Mouse (Mus musculus) MEL (cell line): ENCODE data around the gene Rnd1. TPM values are rescaled to one million over a fixed set of nuclear protein-coding genes. Genes with fewer than 3 reads are reported as not detected.

Source experiments
- DNase-seq: peaks from one replicate; pipeline ENCODE4 v3.0.0; 2011; ENCODE audit warnings: low read depth, low spot score
- H3K27ac ChIP-seq: 2 replicates; pipeline ENCODE4 v1.5.1; 2012; ENCODE audit warnings: low read depth, mild to moderate bottlenecking, control low read depth, low read length, moderate library complexity; ENCODE audit not compliant: control insufficient read depth
- H3K27me3 ChIP-seq, 2 experiments: fragments of 150-350 bp in 1 of 2; sonication (generic) in 1 of 2; 2 replicates each; pipeline ENCODE4 v1.6.1; 2012; ENCODE audit warnings: low read length in 2 of 2, mild to moderate bottlenecking in 2 of 2, improper control_type of control experiment in 1 of 2, moderate library complexity in 1 of 2; ENCODE audit not compliant: insufficient read depth in 2 of 2, control insufficient read depth in 1 of 2
- H3K36me3 ChIP-seq, 2 experiments: 2 replicates each; pipeline ENCODE4 v1.6.1; 2012 to 2014; ENCODE audit warnings: low read length in 2 of 2, improper control_type of control experiment in 1 of 2, inconsistent platforms in 1 of 2, mild to moderate bottlenecking in 1 of 2; ENCODE audit not compliant: insufficient read depth in 2 of 2, control insufficient read depth in 1 of 2
- H3K4me1 ChIP-seq, 2 experiments: fragments of 150-350 bp in 1 of 2; sonication (generic) in 1 of 2; 2 replicates each; pipeline ENCODE4 v1.6.1; 2012; ENCODE audit warnings: low read length in 2 of 2, improper control_type of control experiment in 1 of 2, mild to moderate bottlenecking in 1 of 2; ENCODE audit not compliant: insufficient read depth in 2 of 2, control insufficient read depth in 1 of 2
- H3K4me3 ChIP-seq, 2 experiments: fragments of 150-350 bp in 1 of 2; sonication (generic) in 1 of 2; 2 replicates each; pipeline ENCODE4 v1.5.1; 2012; ENCODE audit warnings: low read depth in 2 of 2, low read length in 2 of 2, mild to moderate bottlenecking in 2 of 2, moderate library complexity in 2 of 2, control low read depth in 1 of 2, improper control_type of control experiment in 1 of 2; ENCODE audit not compliant: control insufficient read depth in 1 of 2, insufficient read depth in 1 of 2
- H3K79me2 ChIP-seq: 2 replicates; pipeline ENCODE4 v1.6.1; 2012; ENCODE audit warnings: mild to moderate bottlenecking, low read length, moderate library complexity; ENCODE audit not compliant: control insufficient read depth, poor library complexity, insufficient read depth
- H3K9ac ChIP-seq: 2 replicates; pipeline ENCODE4 v1.6.1; 2012; ENCODE audit warnings: low read depth, mild to moderate bottlenecking, control low read depth, low read length, moderate library complexity; ENCODE audit not compliant: control insufficient read depth, poor library complexity, severe bottlenecking
- H3K9me3 ChIP-seq: fragments of 150-350 bp; sonication (generic); replicated peaks from 2 replicates; pipeline ENCODE4 v1.6.1; 2012; ENCODE audit warnings: mild to moderate bottlenecking, low read length, improper control_type of control experiment, moderate library complexity; ENCODE audit not compliant: insufficient read depth
- BHLHE40 ChIP-seq: IDR thresholded peaks from 2 replicates; pipeline ENCODE4 v1.6.1; 2012; ENCODE audit warnings: low read depth, mild to moderate bottlenecking, inconsistent platforms, low read length, improper control_type of control experiment, borderline replicate concordance
- CHD1 ChIP-seq: IDR thresholded peaks from 2 replicates; pipeline ENCODE4 v1.6.1; 2012; ENCODE audit warnings: low read depth, mild to moderate bottlenecking, inconsistent platforms, low read length, improper control_type of control experiment
- CHD2 ChIP-seq: IDR thresholded peaks from 2 replicates; pipeline ENCODE4 v1.6.1; 2011; ENCODE audit warnings: low read length, improper control_type of control experiment
- CTCF ChIP-seq, 3 experiments: IDR thresholded peaks in 2 of 3; conservative IDR thresholded peaks in 1 of 3; 2 replicates each; pipeline ENCODE4 v1.5.1; 2011 to 2012; ENCODE audit warnings: low read length in 3 of 3, low read depth in 2 of 3, mild to moderate bottlenecking in 2 of 3, improper control_type of control experiment in 1 of 3, inconsistent platforms in 1 of 3, mixed read lengths in 1 of 3, moderate library complexity in 1 of 3; ENCODE audit not compliant: control insufficient read depth in 1 of 3, insufficient read depth in 1 of 3, poor library complexity in 1 of 3, severe bottlenecking in 1 of 3
- ELF1 ChIP-seq: IDR thresholded peaks from 2 replicates; pipeline ENCODE4 v1.6.1; 2014; ENCODE audit warnings: low read depth, mild to moderate bottlenecking, inconsistent platforms, low read length, improper control_type of control experiment, moderate library complexity
- GABPA ChIP-seq: IDR thresholded peaks from 2 replicates; pipeline ENCODE4 v1.6.1; 2012; ENCODE audit warnings: low read depth, mild to moderate bottlenecking, inconsistent platforms, low read length, improper control_type of control experiment, moderate library complexity
- KAT2A ChIP-seq: conservative IDR thresholded peaks from 2 replicates; pipeline ENCODE4 v1.6.1; 2012; ENCODE audit warnings: low read depth, low read length, improper control_type of control experiment, inconsistent platforms
- MEF2A ChIP-seq: IDR thresholded peaks from 2 replicates; pipeline ENCODE4 v1.6.1; 2014; ENCODE audit warnings: low read depth, mild to moderate bottlenecking, inconsistent platforms, low read length, improper control_type of control experiment; ENCODE audit not compliant: poor library complexity, insufficient replicate concordance, severe bottlenecking; ENCODE audit errors: extremely low read depth
- MYB ChIP-seq: IDR thresholded peaks from 2 replicates; pipeline ENCODE4 v1.6.1; 2011; ENCODE audit warnings: mild to moderate bottlenecking, low read depth, low read length, improper control_type of control experiment
- MYC ChIP-seq: IDR thresholded peaks from 2 replicates; pipeline ENCODE4 v1.6.1; 2011; ENCODE audit warnings: low read depth, mild to moderate bottlenecking, low read length, improper control_type of control experiment, moderate library complexity
- NRF1 ChIP-seq: IDR thresholded peaks from 2 replicates; pipeline ENCODE4 v1.6.1; 2014; ENCODE audit warnings: low read depth, mild to moderate bottlenecking, inconsistent platforms, low read length, improper control_type of control experiment, moderate library complexity; ENCODE audit not compliant: poor library complexity, insufficient read depth, severe bottlenecking
- POLR2AphosphoS2 ChIP-seq: IDR thresholded peaks from 2 replicates; pipeline ENCODE4 v1.6.1; 2011; ENCODE audit warnings: low read length, improper control_type of control experiment
- POLR2AphosphoS5 ChIP-seq: IDR thresholded peaks from 2 replicates; pipeline ENCODE4 v1.6.1; 2012; ENCODE audit warnings: low read depth, borderline replicate concordance, mild to moderate bottlenecking, inconsistent platforms, low read length, moderate library complexity, mixed read lengths
- RAD21 ChIP-seq: IDR thresholded peaks from 2 replicates; pipeline ENCODE4 v1.6.1; 2011; ENCODE audit warnings: mild to moderate bottlenecking, low read depth, low read length, improper control_type of control experiment
- SMC3 ChIP-seq: IDR thresholded peaks from 2 replicates; pipeline ENCODE4 v1.6.1; 2011; ENCODE audit warnings: low read depth, low read length, improper control_type of control experiment
- TAL1 ChIP-seq: IDR thresholded peaks from 2 replicates; pipeline ENCODE4 v1.6.1; 2012; ENCODE audit warnings: mild to moderate bottlenecking, inconsistent platforms, low read length, moderate library complexity, mixed read lengths
- TBP ChIP-seq: IDR thresholded peaks from 2 replicates; pipeline ENCODE4 v1.8.0; 2011; ENCODE audit warnings: low read depth, low read length, improper control_type of control experiment
- UBTF ChIP-seq: IDR thresholded peaks from 2 replicates; pipeline ENCODE4 v1.6.1; 2012; ENCODE audit warnings: low read depth, mild to moderate bottlenecking, inconsistent platforms, low read length, improper control_type of control experiment, moderate library complexity, borderline replicate concordance; ENCODE audit not compliant: insufficient read depth
- USF1 ChIP-seq: IDR thresholded peaks from 2 replicates; pipeline ENCODE4 v1.6.1; 2014; ENCODE audit warnings: low read depth, mild to moderate bottlenecking, inconsistent platforms, low read length, improper control_type of control experiment, moderate library complexity
- USF2 ChIP-seq, 2 experiments: IDR thresholded peaks; 2 replicates each; pipeline ENCODE4 v1.6.1; 2011 to 2012; ENCODE audit warnings: improper control_type of control experiment in 2 of 2, low read length in 2 of 2, borderline replicate concordance in 1 of 2, inconsistent platforms in 1 of 2, low read depth in 1 of 2, mild to moderate bottlenecking in 1 of 2; ENCODE audit not compliant: insufficient read depth in 1 of 2
- ZC3H11A ChIP-seq: IDR thresholded peaks from 2 replicates; pipeline ENCODE4 v1.6.1; 2012; ENCODE audit warnings: low read depth, mild to moderate bottlenecking, inconsistent platforms, low read length, improper control_type of control experiment
- ZKSCAN1 ChIP-seq: IDR thresholded peaks from 2 replicates; pipeline ENCODE4 v1.6.1; 2012; ENCODE audit warnings: low read depth, mild to moderate bottlenecking, inconsistent platforms, low read length, improper control_type of control experiment, moderate library complexity
- ZNF384 ChIP-seq: IDR thresholded peaks from 2 replicates; pipeline ENCODE4 v1.6.1; 2012; ENCODE audit warnings: low read depth, mild to moderate bottlenecking, inconsistent platforms, low read length, improper control_type of control experiment
- polyA plus RNA-seq, 2 experiments: library from polyadenylated mRNA; stranded (reverse) in 1 of 2; unstranded in 1 of 2; fragments of >175 nt in 1 of 2; fragments of >200 nt in 1 of 2; gene quantifications; 2 replicates each; pipeline versions ENCODE4 v1.2.1 to v1.2.4; 2012; ENCODE audit warnings: low replicate concordance in 2 of 2, low read depth in 1 of 2; ENCODE audit not compliant: insufficient read length in 2 of 2, insufficient read depth in 1 of 2, missing spikeins in 1 of 2
- total RNA-seq: library from RNA; depleted of rRNA; stranded (reverse); fragments of 300-350 nt; gene quantifications from 2 replicates; pipeline ENCODE4 v1.2.3, GENCODE M21; 2012

Gene Rnd1
- total and polyA plus RNA-seq, 3 experiments: 5.5 to 6.0 TPM; not detected in 1

DNA sequence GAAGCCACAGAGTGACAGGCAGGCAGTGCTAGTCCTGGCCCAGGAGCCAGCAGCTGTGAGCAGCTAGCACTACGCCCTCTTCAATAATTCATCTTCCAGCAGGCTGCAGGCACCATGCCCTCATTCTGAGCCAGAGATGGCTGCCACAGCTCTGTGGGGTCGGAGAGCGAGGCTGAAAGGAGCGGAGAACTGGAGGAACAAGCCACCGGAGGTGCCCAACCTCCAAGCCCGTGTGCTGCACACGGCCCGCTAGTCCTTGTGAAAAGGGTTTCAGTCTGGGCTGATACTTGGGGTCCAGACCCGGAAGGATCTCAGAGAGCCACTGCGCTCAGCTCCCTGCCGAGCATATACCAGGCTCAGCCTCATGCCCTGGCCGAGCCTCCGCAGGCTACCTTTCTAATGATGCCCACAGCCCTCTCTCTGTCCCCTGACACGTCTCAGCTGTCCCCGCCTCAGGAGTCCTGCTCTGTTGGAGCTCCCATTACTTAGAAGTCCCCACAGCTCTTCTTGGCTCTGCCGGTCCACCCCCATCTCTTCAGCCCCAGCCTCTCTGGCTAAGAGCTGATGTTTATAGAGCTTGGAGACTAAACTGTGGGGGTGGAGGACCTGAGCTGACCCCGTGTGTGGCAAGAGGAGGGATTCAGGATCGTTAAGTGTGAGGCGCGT lies 48.5 kb downstream of the Rnd1 start:
- H3K4me1 ChIP-seq: peaks cover 0 to 9% of the 10 kb centered on the region in 2 experiments; a peak in 2 of 4 replicates
- peaks cover 0 to 7% of the 10 kb centered on the region in 2 experiments; a peak in 2 of 4 replicates for H3K36me3 ChIP-seq
- DNase-seq: no peak
- no peak for TF ChIP-seq GABPA
- TF ChIP-seq CTCF (IDR thresholded peaks at IDR 0.05 in 2 of 3, conservative IDR thresholded peaks at IDR 0.05 in 1 of 3; ENCODE audit: control insufficient read depth in 1 of 3, insufficient read depth in 1 of 3, low read depth in 2 of 3, low read length in 3 of 3, poor library complexity in 1 of 3, severe bottlenecking in 1 of 3): no peak
- TF ChIP-seq CHD1: no peak
- TF ChIP-seq USF2 (IDR thresholded peaks at IDR 0.05; ENCODE audit: borderline replicate concordance in 1 of 2, insufficient read depth in 1 of 2, low read depth in 1 of 2, low read length in 2 of 2): no peak
- no peak for TF ChIP-seq ZC3H11A
- TF ChIP-seq ZKSCAN1: no peak
- TF ChIP-seq TAL1: no peak
- TF ChIP-seq KAT2A: no peak
- no peak for TF ChIP-seq CHD2
- no peak overlapping the region for H3K9ac ChIP-seq
- no peaks in the 10 kb centered on the region for H3K9me3 ChIP-seq
- no peaks in the 10 kb centered on the region for H3K79me2 ChIP-seq
- H3K27me3 ChIP-seq: peaks cover 17 to 24% of the 10 kb centered on the region in 2 experiments
- no peak overlapping the region for H3K27ac ChIP-seq
- no peak overlapping the region for H3K4me3 ChIP-seq

DNA sequence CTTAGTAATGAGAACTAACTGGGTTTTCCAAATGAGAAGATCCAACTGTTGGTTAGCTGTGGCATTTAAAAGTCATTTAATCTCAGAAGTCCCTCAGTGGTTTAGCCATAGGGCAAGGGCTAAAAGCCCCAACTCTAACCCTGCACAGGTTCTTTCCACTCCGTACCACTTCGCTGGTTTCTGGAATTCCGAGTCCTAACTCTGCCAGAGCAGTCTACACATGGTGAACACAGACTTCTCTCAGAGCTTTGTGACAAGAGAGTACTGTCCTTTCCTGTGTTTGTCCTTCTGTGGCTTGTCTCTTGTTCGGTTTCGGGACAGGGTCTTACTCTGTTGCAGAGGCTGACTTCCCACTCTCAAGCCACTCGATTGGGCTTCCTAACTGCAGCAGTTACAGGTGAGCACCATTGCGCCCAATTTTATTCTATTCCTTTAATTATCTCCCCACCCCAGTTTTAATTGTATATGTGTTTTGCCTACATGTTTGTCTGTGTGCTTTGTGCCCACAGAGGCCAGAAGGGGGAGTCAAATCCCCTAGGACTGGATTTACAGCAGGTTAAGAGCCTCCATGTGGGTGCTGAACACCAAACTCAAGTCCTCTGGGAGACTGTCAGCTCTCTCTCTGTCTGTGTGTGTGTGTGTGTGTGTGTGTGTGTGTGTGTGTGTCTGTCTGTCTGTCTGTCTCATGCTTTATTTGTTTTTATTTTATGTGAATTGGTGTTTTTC lies 50.6 kb downstream of the Rnd1 start:
- TF ChIP-seq ELF1: no peak
- TF ChIP-seq BHLHE40: no peak
- TF ChIP-seq MYB: no peak
- no peak for TF ChIP-seq TBP
- TF ChIP-seq USF2 (IDR thresholded peaks at IDR 0.05; ENCODE audit: borderline replicate concordance in 1 of 2, insufficient read depth in 1 of 2, low read depth in 1 of 2, low read length in 2 of 2): no peak
- TF ChIP-seq POLR2AphosphoS2: no peak
- TF ChIP-seq RAD21: peak; percentile 40
- TF ChIP-seq CTCF (IDR thresholded peaks at IDR 0.05 in 2 of 3, conservative IDR thresholded peaks at IDR 0.05 in 1 of 3; ENCODE audit: control insufficient read depth in 1 of 3, insufficient read depth in 1 of 3, low read depth in 2 of 3, low read length in 3 of 3, poor library complexity in 1 of 3, severe bottlenecking in 1 of 3): peak; percentile 9 to 51 (median 28); a peak in 3 of 6 replicates
- TF ChIP-seq MEF2A: no peak
- no peak for TF ChIP-seq POLR2AphosphoS5
- no peak for TF ChIP-seq ZC3H11A
- TF ChIP-seq MYC: no peak
- TF ChIP-seq SMC3: peak; percentile 37
- TF ChIP-seq UBTF: no peak
- no peak for TF ChIP-seq NRF1
- no peak for TF ChIP-seq USF1
- no peak for TF ChIP-seq ZNF384
- Histone ChIP-seq H3K27me3 (peaks cover 19 to 30% of the 10 kb centered on the region in 2 experiments), H3K4me3 (no peak overlapping the region)

More for the DNA sequence above, 50.6 kb downstream of the Rnd1 start:
- H3K9ac ChIP-seq: no peak overlapping the region
- H3K79me2 ChIP-seq: no peaks in the 10 kb centered on the region
- 0 out of 4 replicates have a peak, but pooled peaks cover 0 to under 1% of the 10 kb centered on the region in 2 experiments for H3K36me3 ChIP-seq
- DNase-seq: peak; percentile 45
- no peaks in the 10 kb centered on the region for H3K9me3 ChIP-seq
- H3K4me1 ChIP-seq: 0 out of 4 replicates have a peak, but pooled peaks cover 0 to under 1% of the 10 kb centered on the region in 2 experiments
- no peak overlapping the region for H3K27ac ChIP-seq
